Mouse (Mus musculus): ENCODE results near the gene Gm28729.
"Not testable (repeated sequence)": the region's sequence is repeated elsewhere in the genome, so short reads cannot be mapped to it uniquely, and the experiment has no call there.

Gm28729 gene

GRCm38 (mm10) chr9:96521574-96521973 is 3.5 kb downstream of the Gm28729 start:
- DNase-seq (ENCODE audit: low spot score), result not testable (repeated sequence)

- no peak for DNase-seq (ENCODE audit: low spot score)
Observed at GRCm38 (mm10) chr9:96517429-96517828, 7.6 kb downstream of the Gm28729 start.

- DNase-seq (ENCODE audit: low spot score), result no peak
Observed at GRCm38 (mm10) chr9:96516806-96517205, 8.3 kb downstream of the Gm28729 start.

- no peak for DNase-seq (ENCODE audit: low spot score)
Observed at GRCm38 (mm10) chr9:96515737-96516136, 9.3 kb downstream of the Gm28729 start.

GRCm38 (mm10) chr9:96514278-96514677 is 10.8 kb downstream of the Gm28729 start:
- no peak for DNase-seq (ENCODE audit: low spot score)

GRCm38 (mm10) chr9:96506011-96506498 is 19.0 kb downstream of the Gm28729 start:
- peak; percentile 22 for DNase-seq (ENCODE audit: low spot score)

GRCm38 (mm10) chr9:96505156-96505555 is 19.9 kb downstream of the Gm28729 start:
- no peak for DNase-seq (ENCODE audit: low spot score)

- DNase-seq (ENCODE audit: low spot score), result no peak
Observed at GRCm38 (mm10) chr9:96504116-96504895, 20.8 kb downstream of the Gm28729 start.

GRCm38 (mm10) chr9:96502856-96503610 is 22.0 kb downstream of the Gm28729 start:
- DNase-seq (ENCODE audit: low spot score), result no peak

GRCm38 (mm10) chr9:96501217-96501616 is 23.8 kb downstream of the Gm28729 start:
- DNase-seq (ENCODE audit: low spot score), result peak; percentile 18

GRCm38 (mm10) chr9:96493212-96493611 is 31.9 kb downstream of the Gm28729 start:
- DNase-seq (ENCODE audit: low spot score), result no peak

GRCm38 (mm10) chr9:96491810-96492209 is 33.3 kb downstream of the Gm28729 start:
- peak; percentile 31 for DNase-seq (ENCODE audit: low spot score)

GRCm38 (mm10) chr9:96487869-96488268 is 37.2 kb downstream of the Gm28729 start:
- not testable (repeated sequence) for DNase-seq (ENCODE audit: low spot score)

GRCm38 (mm10) chr9:96483648-96484047 is 41.4 kb downstream of the Gm28729 start:
- no peak for DNase-seq (ENCODE audit: low spot score)

- DNase-seq (ENCODE audit: low spot score), result no peak
Observed at GRCm38 (mm10) chr9:96483028-96483427, 42.0 kb downstream of the Gm28729 start.

- peak; percentile 99 for DNase-seq (ENCODE audit: low spot score)
Observed at GRCm38 (mm10) chr9:96478071-96478888, 46.8 kb downstream of the Gm28729 start, which contains the start of gene Rnf7. Rnf7 (minus strand) TSS chr9:96478675.

GRCm38 (mm10) chr9:96472356-96472755 is 52.7 kb downstream of the Gm28729 start:
- DNase-seq (ENCODE audit: low spot score), result no peak

GRCm38 (mm10) chr9:96471681-96472080 is 53.4 kb downstream of the Gm28729 start:
- not testable (repeated sequence) for DNase-seq (ENCODE audit: low spot score)

GRCm38 (mm10) chr9:96470266-96470974 is 54.6 kb downstream of the Gm28729 start:
- no peak for DNase-seq (ENCODE audit: low spot score)

GRCm38 (mm10) chr9:96469556-96470265 is 55.4 kb downstream of the Gm28729 start:
- no peak for DNase-seq (ENCODE audit: low spot score)

GRCm38 (mm10) chr9:96463708-96464107 is 61.4 kb downstream of the Gm28729 start:
- DNase-seq (ENCODE audit: low spot score), result no peak

Data from urinary bladder, postnatal 14 days (tissue).